Mouse (Mus musculus) midbrain, embryonic 16.5 days (tissue): Measurements from ENCODE around the gene Tmub1. TPM values are rescaled to one million over a fixed set of nuclear protein-coding genes. Genes with fewer than 3 reads are reported as not detected.

Experiments used
- polyA plus RNA-seq: library from polyadenylated mRNA; unstranded; fragments of >200 nt; fragmentation: Nextera tagmentation; extraction: Ambion mirVana; gene quantifications from 2 replicates; pipeline ENCODE4 v1.2.1, GENCODE M21; 2015

Gene Tmub1
- polyA plus RNA-seq, 1 experiment from 2014 or later, result 63.2 TPM

Other genes starting within 250 kb of the Tmub1 start
- gene Kcnh2, start 96.2 kb downstream of the Tmub1 start, polyA plus RNA-seq, result 11.4 and 11.7 TPM in 2 replicates
- gene Nos3, start 83.0 kb downstream of the Tmub1 start, polyA plus RNA-seq, result 8.8 and 9.7 TPM in 2 replicates
- 3.8 and 4.4 TPM in 2 replicates for gene Atg9b, start 55.7 kb downstream of the Tmub1 start, polyA plus RNA-seq
- 49.2 and 54.9 TPM in 2 replicates for gene Abcb8, start 54.2 kb downstream of the Tmub1 start, polyA plus RNA-seq
- 0.24 TPM in 1 of 2 replicates, not detected in the other for gene Asic3, start 34.5 kb downstream of the Tmub1 start, polyA plus RNA-seq
- 130 and 149 TPM in 2 replicates for gene Cdk5, start 24.3 kb downstream of the Tmub1 start, polyA plus RNA-seq
- gene Slc4a2, start 24.0 kb downstream of the Tmub1 start, polyA plus RNA-seq, result 22.2 and 23.7 TPM in 2 replicates
- 93.0 and 96.2 TPM in 2 replicates for gene Fastk, start 2.6 kb downstream of the Tmub1 start, polyA plus RNA-seq
- 55.6 and 56.9 TPM in 2 replicates for gene Agap3, start 4.3 kb upstream of the Tmub1 start, polyA plus RNA-seq
- gene Gbx1, start 79.3 kb upstream of the Tmub1 start, polyA plus RNA-seq, result 0.20 and 0.21 TPM in 2 replicates
- 0.15 TPM in 1 of 2 replicates, not detected in the other for gene Asb10, start 93.1 kb upstream of the Tmub1 start, polyA plus RNA-seq
- gene 4931409K22Rik, start 109.0 kb upstream of the Tmub1 start, polyA plus RNA-seq, result 0.08 TPM in 1 of 2 replicates, not detected in the other
- 78.0 and 85.0 TPM in 2 replicates for gene Abcf2, start 129.6 kb upstream of the Tmub1 start, polyA plus RNA-seq
- gene Chpf2, start 138.9 kb upstream of the Tmub1 start, polyA plus RNA-seq, result 16.6 and 23.3 TPM in 2 replicates
- 173 and 192 TPM in 2 replicates for gene Smarcd3, start 176.6 kb upstream of the Tmub1 start, polyA plus RNA-seq
- gene Nub1, start 237.7 kb upstream of the Tmub1 start, polyA plus RNA-seq, result 48.6 and 49.8 TPM in 2 replicates